Mouse (Mus musculus) embryonic facial prominence, embryonic 12.5 days (tissue): ENCODE measurements at regions not wholly inside any gene's neighbourhood (a gene's known extent, or its start where the extent isn't known, plus 50 kb on each side); places are given as distances from the start of the nearest gene placed in this dataset.

Source experiments
- ATAC-seq: fragments of 200-750 bp; cut with Nextera tagmentation; 2 replicates; pipeline ENCODE4 v1.8.0; 2017; ENCODE audit not compliant: insufficient number of reproducible peaks, insufficient read depth, low FRiP score, low TSS enrichment
- H3K27ac ChIP-seq: fragments of 300-500 bp; sonication (generic); 2 replicates; pipeline ENCODE4 v1.5.1; 2016; ENCODE audit warnings: mild to moderate bottlenecking
- H3K27me3 ChIP-seq: fragments of 300-500 bp; sonication (generic); 2 replicates; pipeline ENCODE4 v1.6.1; 2016; ENCODE audit warnings: mild to moderate bottlenecking, moderate library complexity
- H3K36me3 ChIP-seq: fragments of 300-500 bp; sonication (generic); 2 replicates; pipeline ENCODE4 v1.6.1; 2016; ENCODE audit warnings: mild to moderate bottlenecking
- H3K4me1 ChIP-seq: fragments of 300-500 bp; sonication (generic); 2 replicates; pipeline ENCODE4 v1.6.1; 2016
- H3K4me2 ChIP-seq: fragments of 300-500 bp; sonication (generic); replicated peaks from 2 replicates; pipeline ENCODE4 v1.6.1; 2016; ENCODE audit warnings: mild to moderate bottlenecking, moderate library complexity
- H3K4me3 ChIP-seq: fragments of 300-500 bp; sonication (generic); 2 replicates; pipeline ENCODE4 v1.5.1; 2016; ENCODE audit warnings: mild to moderate bottlenecking
- H3K9ac ChIP-seq: fragments of 300-500 bp; sonication (generic); 2 replicates; pipeline ENCODE4 v1.6.1; 2016; ENCODE audit warnings: mild to moderate bottlenecking, moderate library complexity
- H3K9me3 ChIP-seq: fragments of 300-500 bp; sonication (generic); 2 replicates; pipeline ENCODE4 v1.6.1; 2016; ENCODE audit warnings: mild to moderate bottlenecking, moderate library complexity
- WGBS: fragments of 180-500 bp; shearing (Covaris S2); methylation state at CpG from one replicate; pipeline ENCODE4 v1.1.7; 2016; 5-methylcytosine and 5-hydroxymethylcytosine counted together

- Histone ChIP-seq H3K27me3 (no peaks in the 10 kb centered on the region), H3K27ac (no peak overlapping the region), H3K4me2 (no peak overlapping the region), H3K36me3 (no peaks in the 10 kb centered on the region), H3K4me3 (no peak overlapping the region), H3K9ac (no peak overlapping the region), H3K4me1 (0 out of 2 replicates have a peak, but pooled peaks cover 2% of the 10 kb centered on the region), H3K9me3 (no peaks in the 10 kb centered on the region)
- ATAC-seq: no peak
- 87% methylated on average over 9 of the region's 9 CpGs for WGBS
These were observed 289.8 kb downstream of the Cmpk2 start for GRCm38 (mm10) chr12:26758657-26759325.

DNA sequence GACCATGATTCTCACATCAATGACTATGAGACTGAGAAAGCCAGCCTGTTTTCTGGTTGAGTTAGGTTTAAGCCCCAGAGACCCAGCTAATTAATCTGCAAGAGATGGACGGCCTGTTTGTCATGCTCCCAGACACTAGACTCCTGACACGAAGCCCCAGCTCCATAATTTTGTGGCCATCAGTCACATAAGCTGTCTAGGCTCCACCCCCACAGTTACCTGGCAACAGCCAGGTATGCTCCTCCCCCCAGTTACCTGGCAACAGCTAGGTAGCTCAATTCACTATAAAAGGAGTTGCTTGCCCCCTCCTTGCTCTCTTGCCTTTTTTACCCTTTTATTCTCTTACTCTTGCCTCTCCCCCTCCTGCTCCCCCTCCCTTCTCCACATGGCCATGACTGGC is 287.3 kb downstream of the Cmpk2 start:
- Histone ChIP-seq H3K9ac (no peak overlapping the region), H3K36me3 (no peaks in the 10 kb centered on the region), H3K27ac (no peak overlapping the region), H3K4me1 (no peaks in the 10 kb centered on the region), H3K4me2 (no peak overlapping the region), H3K4me3 (no peak overlapping the region), H3K9me3 (no peaks in the 10 kb centered on the region), H3K27me3 (no peaks in the 10 kb centered on the region)
- WGBS: 50% methylated on average over 2 of the region's 2 CpGs
- ATAC-seq: no peak

- Histone ChIP-seq H3K4me1 (no peaks in the 10 kb centered on the region), H3K4me2 (no peak overlapping the region), H3K4me3 (no peak overlapping the region), H3K9ac (no peak overlapping the region), H3K9me3 (no peaks in the 10 kb centered on the region), H3K36me3 (no peaks in the 10 kb centered on the region), H3K27ac (no peak overlapping the region), H3K27me3 (no peaks in the 10 kb centered on the region)
- no peak for ATAC-seq
- WGBS: 71% methylated on average over 2 of the region's 2 CpGs
These were observed 285.6 kb downstream of the Cmpk2 start for GRCm38 (mm10) chr12:26754611-26755010.

DNA sequence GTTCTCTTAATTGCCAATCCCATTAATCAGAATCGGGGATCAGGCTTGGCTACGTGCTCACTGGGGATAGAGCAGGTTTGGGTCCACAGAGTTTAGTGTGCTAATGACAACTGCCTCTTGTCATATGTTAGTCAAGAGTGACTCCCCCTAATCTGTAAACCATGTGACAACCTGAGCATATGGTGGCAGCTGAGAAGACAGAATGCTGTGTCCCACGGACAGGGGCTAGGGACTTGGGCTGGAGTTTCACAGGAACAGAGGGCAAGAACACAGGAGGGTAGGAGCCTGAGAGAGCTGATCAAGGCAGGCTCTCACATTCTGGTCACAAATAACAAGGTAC is 265.5 kb downstream of the Cmpk2 start:
- Histone ChIP-seq H3K36me3 (no peaks in the 10 kb centered on the region), H3K4me1 (0 out of 2 replicates have a peak, but pooled peaks cover 3% of the 10 kb centered on the region), H3K9ac (no peak overlapping the region), H3K27me3 (no peaks in the 10 kb centered on the region), H3K27ac (no peak overlapping the region), H3K4me3 (no peak overlapping the region), H3K9me3 (peaks cover 5% of the 10 kb centered on the region; the same call in 1 of the 2 replicates), H3K4me2 (no peak overlapping the region)
- 0 out of 2 replicates have a peak, but pooled peaks have one; percentile 10 for ATAC-seq
- 35% methylated on average over 3 of the region's 3 CpGs for WGBS

DNA sequence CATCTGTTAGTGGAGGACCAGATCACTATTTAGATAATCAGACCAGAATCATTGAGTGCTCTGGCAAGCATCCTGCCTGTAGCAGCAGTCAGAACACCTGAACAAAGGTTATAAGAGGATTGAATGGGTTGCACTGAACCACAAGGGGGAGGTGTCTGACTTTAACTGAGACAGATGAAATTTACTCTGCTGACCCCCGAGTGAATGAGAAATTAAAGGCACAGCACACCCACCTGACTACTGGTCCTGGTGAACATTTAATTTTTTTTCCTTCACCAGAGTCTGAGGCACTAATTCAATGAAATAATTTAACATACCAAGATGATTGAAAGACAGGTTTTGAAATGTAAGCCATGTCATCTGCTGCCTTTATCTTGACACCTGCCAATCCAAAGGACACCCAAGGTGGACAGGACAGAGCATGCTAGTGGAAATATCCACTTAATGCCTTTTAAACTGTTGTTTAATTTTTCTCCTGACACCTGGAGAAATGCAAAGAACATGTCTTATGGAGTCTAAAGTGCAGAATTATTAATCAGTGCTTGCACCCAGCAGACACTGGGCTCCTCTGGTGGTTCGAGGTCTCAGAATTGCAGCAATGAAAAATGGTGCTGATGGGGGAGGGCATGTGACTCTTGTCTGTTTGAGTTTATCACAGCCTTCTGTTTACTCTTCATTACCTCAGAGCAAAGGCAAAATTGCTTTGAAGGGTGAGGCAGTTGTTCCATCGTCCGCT is 265.0 kb downstream of the Cmpk2 start:
- 0 out of 2 replicates have a peak, but pooled peaks cover 3% of the 10 kb centered on the region for H3K4me1 ChIP-seq
- H3K4me2 ChIP-seq: no peak overlapping the region
- peaks cover 5% of the 10 kb centered on the region; the same call in 1 of the 2 replicates for H3K9me3 ChIP-seq
- no peaks in the 10 kb centered on the region for H3K27me3 ChIP-seq
- no peak overlapping the region for H3K9ac ChIP-seq
- 31% methylated on average over 4 of the region's 4 CpGs for WGBS
- ATAC-seq: no peak
- H3K27ac ChIP-seq: no peak overlapping the region
- H3K4me3 ChIP-seq: no peak overlapping the region
- H3K36me3 ChIP-seq: no peaks in the 10 kb centered on the region

- H3K4me1 ChIP-seq: no peaks in the 10 kb centered on the region
- no peaks in the 10 kb centered on the region for H3K36me3 ChIP-seq
- no peaks in the 10 kb centered on the region for H3K9me3 ChIP-seq
- H3K9ac ChIP-seq: no peak overlapping the region
- H3K27ac ChIP-seq: no peak overlapping the region
- 13% methylated on average over 1 of the region's 1 CpGs for WGBS
- H3K27me3 ChIP-seq: no peaks in the 10 kb centered on the region
- H3K4me2 ChIP-seq: no peak overlapping the region
- no peak for ATAC-seq
- no peak overlapping the region for H3K4me3 ChIP-seq
These were observed 254.4 kb downstream of the Cmpk2 start for GRCm38 (mm10) chr12:26723399-26723798.

DNA sequence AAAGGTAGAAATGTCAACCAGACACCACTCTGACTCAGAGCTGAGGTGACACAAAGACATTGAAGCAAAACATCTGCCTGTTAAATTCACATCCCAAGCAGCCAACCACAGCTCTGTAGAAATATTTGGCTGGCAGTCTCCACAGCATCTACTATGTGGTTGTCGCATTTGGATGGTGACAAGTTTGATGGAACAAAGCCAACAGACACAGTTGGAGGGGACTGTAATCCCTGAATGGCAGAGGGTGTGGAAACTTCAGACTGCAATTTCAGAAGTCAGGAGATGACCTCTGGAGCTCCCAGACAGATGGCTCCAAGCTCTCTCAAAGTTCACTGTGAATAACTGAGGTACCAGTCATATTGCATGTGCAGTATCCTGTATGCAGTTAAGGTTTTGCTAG is 229.8 kb downstream of the Cmpk2 start:
- no peak for ATAC-seq
- H3K4me2 ChIP-seq: no peak overlapping the region
- 78% methylated on average over 1 of the region's 1 CpGs for WGBS
- H3K4me1 ChIP-seq: no peaks in the 10 kb centered on the region
- no peaks in the 10 kb centered on the region for H3K36me3 ChIP-seq
- H3K27me3 ChIP-seq: no peaks in the 10 kb centered on the region
- H3K9ac ChIP-seq: no peak overlapping the region
- no peak overlapping the region for H3K27ac ChIP-seq
- no peak overlapping the region for H3K4me3 ChIP-seq
- no peaks in the 10 kb centered on the region for H3K9me3 ChIP-seq

DNA sequence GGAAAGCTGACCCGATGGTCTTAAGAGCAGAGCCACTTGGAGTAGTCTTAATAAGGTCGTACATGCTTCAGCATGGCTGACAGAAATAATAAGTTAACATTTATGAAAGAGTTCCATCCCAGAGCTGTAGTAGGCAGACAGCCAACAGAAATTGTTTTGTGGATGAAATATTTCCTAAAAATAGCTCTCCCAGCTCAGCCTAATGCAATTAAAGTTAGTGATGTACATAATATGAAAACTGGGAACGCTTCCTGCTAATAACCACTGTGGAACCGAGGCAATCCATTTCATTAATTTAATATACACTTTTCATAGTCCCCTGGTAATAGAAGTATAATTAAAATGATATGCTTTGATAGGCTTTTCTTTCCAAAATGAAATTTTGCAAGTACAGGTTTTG is 219.0 kb downstream of the Cmpk2 start:
- H3K36me3 ChIP-seq: no peaks in the 10 kb centered on the region
- H3K9ac ChIP-seq: no peak overlapping the region
- no peak overlapping the region for H3K4me3 ChIP-seq
- ATAC-seq: no peak
- no peaks in the 10 kb centered on the region for H3K9me3 ChIP-seq
- no peak overlapping the region for H3K4me2 ChIP-seq
- WGBS: 78% methylated on average over 4 of the region's 4 CpGs
- H3K27me3 ChIP-seq: no peaks in the 10 kb centered on the region
- no peak overlapping the region for H3K27ac ChIP-seq
- no peaks in the 10 kb centered on the region for H3K4me1 ChIP-seq

DNA sequence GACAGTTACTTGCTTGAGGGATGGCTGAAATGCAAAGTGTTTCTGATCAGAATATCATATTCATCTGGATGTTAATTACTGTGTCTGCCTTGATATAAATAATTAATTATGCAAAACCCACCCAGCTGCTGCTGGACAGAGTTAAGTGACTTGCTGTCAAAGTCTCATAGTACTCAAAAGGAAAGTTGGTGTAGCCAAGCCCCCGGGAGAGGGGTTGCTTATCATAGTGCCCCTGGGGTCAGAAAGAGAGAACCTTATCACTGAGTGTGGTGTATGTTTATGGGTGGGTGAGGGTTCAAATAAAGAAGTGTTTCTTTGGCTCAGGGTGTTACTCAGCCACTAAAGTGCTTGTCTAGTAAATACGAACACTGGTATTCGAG is 211.6 kb downstream of the Cmpk2 start:
- WGBS: 73% methylated on average over 3 of the region's 3 CpGs
- Histone ChIP-seq H3K36me3 (no peaks in the 10 kb centered on the region), H3K4me1 (no peaks in the 10 kb centered on the region), H3K27me3 (no peaks in the 10 kb centered on the region), H3K9me3 (no peaks in the 10 kb centered on the region), H3K9ac (no peak overlapping the region), H3K27ac (no peak overlapping the region), H3K4me3 (no peak overlapping the region), H3K4me2 (no peak overlapping the region)
- ATAC-seq: no peak

GRCm38 (mm10) chr12:26679887-26680567 is 211.0 kb downstream of the Cmpk2 start:
- WGBS: 72% methylated on average over 9 of the region's 9 CpGs
- no peak for ATAC-seq
- no peak overlapping the region for H3K27ac ChIP-seq

DNA sequence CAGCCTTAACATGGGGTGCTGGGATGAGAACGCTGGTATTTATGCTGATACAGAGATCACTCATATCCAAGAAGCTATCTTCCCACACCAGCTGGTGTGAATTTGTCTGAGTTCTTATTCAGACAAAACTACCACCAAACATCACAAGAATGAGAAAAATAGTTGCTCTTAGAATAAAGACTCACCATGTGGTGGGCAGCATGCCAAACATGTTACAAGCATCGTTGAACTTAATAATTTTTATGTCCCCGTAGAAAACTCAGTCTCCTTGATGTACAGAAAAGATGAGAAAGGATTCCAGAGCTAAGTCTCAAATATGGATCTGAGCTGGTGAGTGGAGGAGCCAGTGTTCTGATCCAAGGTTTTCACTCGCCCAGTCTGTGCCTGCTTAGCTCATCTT is 196.5 kb downstream of the Cmpk2 start:
- H3K9ac ChIP-seq: no peak overlapping the region
- 66% methylated on average over 4 of the region's 4 CpGs for WGBS
- ATAC-seq: no peak
- no peaks in the 10 kb centered on the region for H3K9me3 ChIP-seq
- H3K27ac ChIP-seq: no peak overlapping the region
- no peaks in the 10 kb centered on the region for H3K36me3 ChIP-seq
- no peaks in the 10 kb centered on the region for H3K4me1 ChIP-seq
- H3K4me3 ChIP-seq: no peak overlapping the region
- no peak overlapping the region for H3K4me2 ChIP-seq
- H3K27me3 ChIP-seq: no peaks in the 10 kb centered on the region

More at GRCm38 (mm10) chr12:26679887-26680567, 211.0 kb downstream of the Cmpk2 start:
- Histone ChIP-seq H3K36me3 (no peaks in the 10 kb centered on the region), H3K9me3 (no peaks in the 10 kb centered on the region), H3K9ac (no peak overlapping the region), H3K27me3 (no peaks in the 10 kb centered on the region), H3K4me2 (no peak overlapping the region), H3K4me1 (no peaks in the 10 kb centered on the region), H3K4me3 (no peak overlapping the region)

DNA sequence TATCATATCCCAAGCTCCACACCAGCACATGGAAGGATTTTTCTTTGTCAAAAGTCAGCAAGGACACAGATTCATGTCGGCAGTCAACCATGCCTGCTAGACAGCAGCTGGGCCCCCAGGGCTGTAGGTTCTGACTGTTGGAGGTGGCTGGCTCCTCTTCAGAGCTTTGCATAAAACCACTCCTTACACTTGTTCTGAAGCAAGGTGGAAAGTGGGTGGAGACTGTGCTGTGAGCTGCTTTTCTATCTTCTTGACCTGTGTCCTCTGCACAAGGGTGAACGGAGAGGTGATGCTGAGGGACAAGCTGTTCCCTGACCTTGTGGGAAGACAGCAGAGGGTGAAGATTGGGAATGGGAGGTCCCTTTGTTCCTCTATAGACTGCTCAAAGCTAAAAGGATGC is 185.2 kb downstream of the Cmpk2 start:
- no peak overlapping the region for H3K4me2 ChIP-seq
- no peak overlapping the region for H3K4me3 ChIP-seq
- no peaks in the 10 kb centered on the region for H3K36me3 ChIP-seq
- no peaks in the 10 kb centered on the region for H3K9me3 ChIP-seq
- H3K27ac ChIP-seq: no peak overlapping the region
- no peak for ATAC-seq
- H3K9ac ChIP-seq: no peak overlapping the region
- H3K27me3 ChIP-seq: no peaks in the 10 kb centered on the region
- WGBS: 76% methylated on average over 2 of the region's 2 CpGs
- no peaks in the 10 kb centered on the region for H3K4me1 ChIP-seq
